Mouse (Mus musculus): ENCODE data around the gene Eif3a. TPM values are rescaled to one million over a fixed set of nuclear protein-coding genes. Genes with fewer than 3 reads are reported as not detected.

The Eif3a gene
- polyA plus RNA-seq, 1 experiment = 18.3 TPM

GRCm38 (mm10) chr19:60747801-60748200 lies 42.7 kb downstream of the Eif3a start:
- TF ChIP-seq POLR2A (IDR thresholded peaks at IDR 0.05; ENCODE audit: low read depth, low read length) = no peak
- TF ChIP-seq CTCF (IDR thresholded peaks at IDR 0.05; ENCODE audit: extremely low read depth, insufficient read depth, insufficient read length, insufficient replicate concordance) = no peak

GRCm38 (mm10) chr19:60743767-60744547 lies 46.5 kb downstream of the Eif3a start:
- Histone ChIP-seq H3K27ac (ENCODE audit: insufficient read depth, low read length) (no peak overlapping the region), H3K4me1 (ENCODE audit: control insufficient read depth, insufficient read depth, insufficient read length) (no peaks in the 10 kb centered on the region), H3K27me3 (ENCODE audit: control insufficient read depth, insufficient read depth, low read length) (no peaks in the 10 kb centered on the region), H3K4me3 (ENCODE audit: extremely low read depth, insufficient read depth, insufficient read length) (no peak overlapping the region), H3K36me3 (ENCODE audit: control insufficient read depth, insufficient read depth, low read length) (no peaks in the 10 kb centered on the region)
- no peak for DNase-seq (ENCODE audit: low read depth in 1 of 2, low spot score in 2 of 2)
- TF ChIP-seq CTCF (IDR thresholded peaks at IDR 0.05; ENCODE audit: extremely low read depth, insufficient read depth, insufficient read length, insufficient replicate concordance) (no peak), POLR2A (IDR thresholded peaks at IDR 0.05; ENCODE audit: low read depth, low read length) (no peak)
- 63% methylated on average over 5 of the region's 5 CpGs for WGBS

More at GRCm38 (mm10) chr19:60747801-60748200, 42.7 kb downstream of the Eif3a start:
- Histone ChIP-seq H3K27me3 (ENCODE audit: control insufficient read depth, insufficient read depth, low read length) (no peaks in the 10 kb centered on the region; the same call in 1 of the 2 replicates), H3K4me1 (ENCODE audit: control insufficient read depth, insufficient read depth, insufficient read length) (no peaks in the 10 kb centered on the region), H3K36me3 (ENCODE audit: control insufficient read depth, insufficient read depth, low read length) (no peaks in the 10 kb centered on the region), H3K4me3 (ENCODE audit: extremely low read depth, insufficient read depth, insufficient read length) (no peak overlapping the region), H3K27ac (ENCODE audit: insufficient read depth, low read length) (no peak overlapping the region)
- 90% methylated on average over 1 of the region's 1 CpGs for WGBS
- DNase-seq (ENCODE audit: low read depth in 1 of 2, low spot score in 2 of 2) = no peak

- Histone ChIP-seq H3K36me3 (ENCODE audit: control insufficient read depth, insufficient read depth, low read length) (no peaks in the 10 kb centered on the region), H3K4me3 (ENCODE audit: extremely low read depth, insufficient read depth, insufficient read length) (no peak overlapping the region), H3K27me3 (ENCODE audit: control insufficient read depth, insufficient read depth, low read length) (no peaks in the 10 kb centered on the region), H3K27ac (ENCODE audit: insufficient read depth, low read length) (no peak overlapping the region), H3K4me1 (ENCODE audit: control insufficient read depth, insufficient read depth, insufficient read length) (no peaks in the 10 kb centered on the region)
- 55% methylated on average over 1 of the region's 1 CpGs for whole genome bisulfite sequencing
- TF ChIP-seq POLR2A (IDR thresholded peaks at IDR 0.05; ENCODE audit: low read depth, low read length) (no peak), CTCF (IDR thresholded peaks at IDR 0.05; ENCODE audit: extremely low read depth, insufficient read depth, insufficient read length, insufficient replicate concordance) (no peak)
- DNase-seq (ENCODE audit: low read depth in 1 of 2, low spot score in 2 of 2) = no peak
These were observed 49.9 kb downstream of the Eif3a start for GRCm38 (mm10) chr19:60740560-60740959.

GRCm38 (mm10) chr19:60731966-60732365 lies 58.5 kb downstream of the Eif3a start:
- Histone ChIP-seq H3K27me3 (ENCODE audit: control insufficient read depth, insufficient read depth, low read length) (no peaks in the 10 kb centered on the region), H3K4me1 (ENCODE audit: control insufficient read depth, insufficient read depth, insufficient read length) (no peaks in the 10 kb centered on the region), H3K4me3 (ENCODE audit: extremely low read depth, insufficient read depth, insufficient read length) (no peak overlapping the region), H3K36me3 (ENCODE audit: control insufficient read depth, insufficient read depth, low read length) (no peaks in the 10 kb centered on the region), H3K27ac (ENCODE audit: insufficient read depth, low read length) (no peak overlapping the region)
- 98% methylated on average over 1 of the region's 1 CpGs for WGBS
- TF ChIP-seq CTCF (IDR thresholded peaks at IDR 0.05; ENCODE audit: extremely low read depth, insufficient read depth, insufficient read length, insufficient replicate concordance) (no peak), POLR2A (IDR thresholded peaks at IDR 0.05; ENCODE audit: low read depth, low read length) (no peak)
- no peak for DNase-seq (ENCODE audit: low read depth in 1 of 2, low spot score in 2 of 2)

GRCm38 (mm10) chr19:60731299-60731698 lies 59.2 kb downstream of the Eif3a start:
- Histone ChIP-seq H3K27ac (ENCODE audit: insufficient read depth, low read length) (no peak overlapping the region), H3K4me1 (ENCODE audit: control insufficient read depth, insufficient read depth, insufficient read length) (no peaks in the 10 kb centered on the region), H3K4me3 (ENCODE audit: extremely low read depth, insufficient read depth, insufficient read length) (no peak overlapping the region), H3K36me3 (ENCODE audit: control insufficient read depth, insufficient read depth, low read length) (no peaks in the 10 kb centered on the region), H3K27me3 (ENCODE audit: control insufficient read depth, insufficient read depth, low read length) (no peaks in the 10 kb centered on the region)
- 81% methylated on average over 1 of the region's 1 CpGs for whole genome bisulfite sequencing
- TF ChIP-seq POLR2A (IDR thresholded peaks at IDR 0.05; ENCODE audit: low read depth, low read length) (no peak), CTCF (IDR thresholded peaks at IDR 0.05; ENCODE audit: extremely low read depth, insufficient read depth, insufficient read length, insufficient replicate concordance) (no peak)
- DNase-seq (ENCODE audit: low read depth in 1 of 2, low spot score in 2 of 2) = no peak

- no peak overlapping the region for H3K27ac ChIP-seq (ENCODE audit: insufficient read depth, low read length)
- no peaks in the 10 kb centered on the region for H3K4me1 ChIP-seq (ENCODE audit: control insufficient read depth, insufficient read depth, insufficient read length)
- TF ChIP-seq POLR2A (IDR thresholded peaks at IDR 0.05; ENCODE audit: low read depth, low read length) (no peak), CTCF (IDR thresholded peaks at IDR 0.05; ENCODE audit: extremely low read depth, insufficient read depth, insufficient read length, insufficient replicate concordance) (peak; percentile 76; the same call in 1 of the 2 replicates)
- H3K36me3 ChIP-seq (ENCODE audit: control insufficient read depth, insufficient read depth, low read length) = no peaks in the 10 kb centered on the region
- WGBS = 52% methylated on average over 2 of the region's 2 CpGs
- no peaks in the 10 kb centered on the region for H3K27me3 ChIP-seq (ENCODE audit: control insufficient read depth, insufficient read depth, low read length)
- peak; percentile 32 to 33 for DNase-seq (ENCODE audit: low read depth in 1 of 2, low spot score in 2 of 2)
- no peak overlapping the region for H3K4me3 ChIP-seq (ENCODE audit: extremely low read depth, insufficient read depth, insufficient read length)
These were observed 60.1 kb downstream of the Eif3a start for GRCm38 (mm10) chr19:60730281-60730852.

- TF ChIP-seq CTCF (IDR thresholded peaks at IDR 0.05; ENCODE audit: extremely low read depth, insufficient read depth, insufficient read length, insufficient replicate concordance) = no peak
- no peak for TF ChIP-seq POLR2A (IDR thresholded peaks at IDR 0.05; ENCODE audit: low read depth, low read length)
- 94% methylated on average over 2 of the region's 2 CpGs for WGBS
- Histone ChIP-seq H3K27me3 (ENCODE audit: control insufficient read depth, insufficient read depth, low read length) (no peaks in the 10 kb centered on the region), H3K4me3 (ENCODE audit: extremely low read depth, insufficient read depth, insufficient read length) (no peak overlapping the region), H3K27ac (ENCODE audit: insufficient read depth, low read length) (no peak overlapping the region), H3K36me3 (ENCODE audit: control insufficient read depth, insufficient read depth, low read length) (no peaks in the 10 kb centered on the region), H3K4me1 (ENCODE audit: control insufficient read depth, insufficient read depth, insufficient read length) (no peaks in the 10 kb centered on the region)
- no peak for DNase-seq (ENCODE audit: low read depth in 1 of 2, low spot score in 2 of 2)
These were observed 74.1 kb downstream of the Eif3a start for GRCm38 (mm10) chr19:60716381-60716780.
